Mouse (Mus musculus) myocyte (in vitro differentiated cells): ENCODE results near the gene Inpp4b.

Experiments used
- CEBPB ChIP-seq: IDR thresholded peaks from 2 replicates; pipeline ENCODE4 v1.6.1; 2011; ENCODE audit warnings: mild to moderate bottlenecking, moderate library complexity; ENCODE audit not compliant: poor library complexity, insufficient read depth, severe bottlenecking
- MAX ChIP-seq: IDR thresholded peaks from one replicate; pipeline ENCODE4 v1.6.1; 2011; ENCODE audit warnings: low read depth, mild to moderate bottlenecking, control low read depth
- POLR2A ChIP-seq: IDR thresholded peaks from one replicate; pipeline ENCODE4 v1.6.1; 2011; ENCODE audit warnings: low read depth, mild to moderate bottlenecking, control low read depth, moderate library complexity; ENCODE audit not compliant: insufficient read length
- POLR2AphosphoS2 ChIP-seq: IDR thresholded peaks from one replicate; pipeline ENCODE4 v1.6.1; 2011; ENCODE audit warnings: low read depth, control low read depth; ENCODE audit not compliant: insufficient read length
- REST ChIP-seq: IDR thresholded peaks from one replicate; pipeline ENCODE4 v1.6.1; 2011; ENCODE audit warnings: mild to moderate bottlenecking, control low read depth, moderate library complexity; ENCODE audit not compliant: insufficient read depth, insufficient read length
- USF1 ChIP-seq: IDR thresholded peaks from one replicate; pipeline ENCODE4 v1.6.1; 2011; ENCODE audit warnings: low read depth, mild to moderate bottlenecking, control low read depth, moderate library complexity

DNA sequence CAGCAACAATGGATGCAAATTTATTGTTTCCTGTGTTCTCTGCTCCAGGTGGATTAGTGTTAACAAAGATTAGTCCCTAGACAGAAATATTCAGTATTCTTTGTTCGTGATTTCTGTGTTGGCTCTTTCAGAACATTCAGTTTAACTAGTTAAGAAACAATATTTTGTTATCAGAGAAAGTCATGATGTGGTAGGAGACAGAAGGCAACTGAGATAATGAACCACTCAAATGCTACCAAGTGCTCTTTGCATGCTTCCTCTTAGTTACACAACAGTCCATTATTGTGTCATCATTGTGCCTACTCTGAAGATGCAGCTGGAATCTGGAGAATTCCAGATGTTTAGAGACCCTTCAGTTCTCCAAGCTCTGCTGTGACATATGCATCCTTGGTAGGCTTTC lies 432.1 kb downstream of the Inpp4b start:
- TF ChIP-seq POLR2A: no peak
- no peak for TF ChIP-seq CEBPB
- TF ChIP-seq REST: no peak
- no peak for TF ChIP-seq POLR2AphosphoS2
- TF ChIP-seq USF1: no peak
- TF ChIP-seq MAX: no peak
